Mouse (Mus musculus): ENCODE data around the gene Shld2. TPM values are rescaled to one million over a fixed set of nuclear protein-coding genes. Genes with fewer than 3 reads are reported as not detected.

The Shld2 gene
- polyA plus RNA-seq, 1 experiment: 2.6 TPM

DNA sequence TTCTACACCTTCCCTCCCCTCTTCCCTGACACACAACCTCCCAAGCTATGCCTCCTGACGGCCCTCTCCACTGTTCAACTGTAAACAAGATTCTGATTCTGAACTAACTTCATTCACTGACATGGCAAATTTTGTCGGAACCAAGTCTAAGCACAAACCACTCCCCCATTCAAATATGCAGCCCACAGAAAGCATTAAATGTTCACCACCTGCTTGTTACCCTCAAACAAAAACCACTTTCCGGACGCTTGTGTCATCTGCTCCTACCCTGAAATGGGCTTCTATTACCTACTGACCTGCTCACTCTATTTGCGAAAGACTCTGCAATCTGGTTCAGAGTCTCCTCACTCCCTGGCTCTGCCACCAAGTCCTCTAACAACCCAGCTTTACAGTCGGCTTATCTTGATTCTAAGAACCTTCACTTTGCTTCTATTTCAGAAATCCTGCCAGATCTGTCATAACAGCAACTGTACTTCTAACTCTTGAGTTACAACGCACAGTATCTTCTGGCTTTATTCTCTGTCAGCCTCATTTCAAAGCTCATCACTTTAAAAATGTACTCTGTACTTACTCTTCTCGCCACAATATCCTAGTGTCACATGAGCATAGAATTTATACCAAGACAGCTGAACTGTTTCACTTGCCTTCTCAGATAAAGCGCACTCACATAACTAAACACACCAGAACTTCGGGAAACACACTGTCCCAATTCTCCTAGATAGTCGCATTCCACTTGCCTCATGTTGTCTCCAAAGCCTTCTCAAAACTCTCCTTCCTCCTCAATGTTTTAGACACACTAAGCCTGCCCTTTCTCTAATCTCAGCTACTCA lies 11.2 kb downstream of the Shld2 start:
- no peaks in the 10 kb centered on the region for H3K79me2 ChIP-seq (ENCODE audit: control insufficient read depth, insufficient read depth)
- no peak overlapping the region for H3K4me3 ChIP-seq
- H3ac ChIP-seq (ENCODE audit: control insufficient read depth, insufficient read length): no peak overlapping the region
- no peaks in the 10 kb centered on the region for H3K36me3 ChIP-seq (ENCODE audit: control insufficient read depth, insufficient read depth)
- no peaks in the 10 kb centered on the region for H3K27me3 ChIP-seq (ENCODE audit: control insufficient read depth, insufficient read depth, insufficient read length)
- H3K4me2 ChIP-seq (ENCODE audit: low read depth): peak overlapping the region; percentile 77
- TF ChIP-seq MAX (IDR thresholded peaks at IDR 0.05; ENCODE audit: low read depth) (no peak), USF1 (IDR thresholded peaks at IDR 0.05; ENCODE audit: low read depth) (no peak), SRF (IDR thresholded peaks at IDR 0.05; ENCODE audit: control insufficient read depth, insufficient read length, low read depth) (no peak), MYOG (IDR thresholded peaks at IDR 0.05; ENCODE audit: control insufficient read depth in 1 of 3, insufficient read depth in 1 of 3, insufficient read length in 2 of 3, low read depth in 2 of 3) (no peak), REST (IDR thresholded peaks at IDR 0.05; ENCODE audit: insufficient read depth, insufficient read length) (no peak), POLR2AphosphoS2 (IDR thresholded peaks at IDR 0.05; ENCODE audit: insufficient read length, low read depth) (no peak), TCF3 (IDR thresholded peaks at IDR 0.05; ENCODE audit: insufficient read length, low read depth) (no peak), E2F4 (IDR thresholded peaks at IDR 0.05; ENCODE audit: insufficient read depth) (no peak), TCF12 (IDR thresholded peaks at IDR 0.05; ENCODE audit: insufficient read depth, poor library complexity, severe bottlenecking) (no peak), MYOD1 (IDR thresholded peaks at IDR 0.05; ENCODE audit: control insufficient read depth in 1 of 3, insufficient read length in 2 of 3, low read depth in 2 of 3) (peak in 2 of 3 experiments; percentile 16 to 50), POLR2A (IDR thresholded peaks at IDR 0.05; ENCODE audit: insufficient read length, low read depth) (no peak), CEBPB (IDR thresholded peaks at IDR 0.05; ENCODE audit: insufficient read depth, poor library complexity, severe bottlenecking) (peak; percentile 60; the same call in 1 of the 2 replicates)

GRCm38 (mm10) chr14:34297634-34298033 lies 12.7 kb downstream of the Shld2 start:
- no peaks in the 10 kb centered on the region for H3K27me3 ChIP-seq (ENCODE audit: control insufficient read depth, insufficient read depth, insufficient read length)
- peak overlapping the region; percentile 38 for H3K4me2 ChIP-seq (ENCODE audit: low read depth)
- TF ChIP-seq USF1 (IDR thresholded peaks at IDR 0.05; ENCODE audit: low read depth): no peak
- TF ChIP-seq POLR2A (IDR thresholded peaks at IDR 0.05; ENCODE audit: insufficient read length, low read depth): no peak
- no peak for TF ChIP-seq MAX (IDR thresholded peaks at IDR 0.05; ENCODE audit: low read depth)
- TF ChIP-seq MYOG (IDR thresholded peaks at IDR 0.05; ENCODE audit: control insufficient read depth in 1 of 3, insufficient read depth in 1 of 3, insufficient read length in 2 of 3, low read depth in 2 of 3): no peak
- no peak for TF ChIP-seq TCF12 (IDR thresholded peaks at IDR 0.05; ENCODE audit: insufficient read depth, poor library complexity, severe bottlenecking)
- no peak for TF ChIP-seq REST (IDR thresholded peaks at IDR 0.05; ENCODE audit: insufficient read depth, insufficient read length)
- TF ChIP-seq E2F4 (IDR thresholded peaks at IDR 0.05; ENCODE audit: insufficient read depth): no peak
- no peak for TF ChIP-seq SRF (IDR thresholded peaks at IDR 0.05; ENCODE audit: control insufficient read depth, insufficient read length, low read depth)
- TF ChIP-seq TCF3 (IDR thresholded peaks at IDR 0.05; ENCODE audit: insufficient read length, low read depth): no peak
- TF ChIP-seq POLR2AphosphoS2 (IDR thresholded peaks at IDR 0.05; ENCODE audit: insufficient read length, low read depth): no peak
- TF ChIP-seq MYOD1 (IDR thresholded peaks at IDR 0.05; ENCODE audit: control insufficient read depth in 1 of 3, insufficient read length in 2 of 3, low read depth in 2 of 3): no peak
- no peaks in the 10 kb centered on the region for H3K36me3 ChIP-seq (ENCODE audit: control insufficient read depth, insufficient read depth)
- H3ac ChIP-seq (ENCODE audit: control insufficient read depth, insufficient read length): no peak overlapping the region
- H3K79me2 ChIP-seq (ENCODE audit: control insufficient read depth, insufficient read depth): no peaks in the 10 kb centered on the region
- H3K4me3 ChIP-seq: no peak overlapping the region

DNA sequence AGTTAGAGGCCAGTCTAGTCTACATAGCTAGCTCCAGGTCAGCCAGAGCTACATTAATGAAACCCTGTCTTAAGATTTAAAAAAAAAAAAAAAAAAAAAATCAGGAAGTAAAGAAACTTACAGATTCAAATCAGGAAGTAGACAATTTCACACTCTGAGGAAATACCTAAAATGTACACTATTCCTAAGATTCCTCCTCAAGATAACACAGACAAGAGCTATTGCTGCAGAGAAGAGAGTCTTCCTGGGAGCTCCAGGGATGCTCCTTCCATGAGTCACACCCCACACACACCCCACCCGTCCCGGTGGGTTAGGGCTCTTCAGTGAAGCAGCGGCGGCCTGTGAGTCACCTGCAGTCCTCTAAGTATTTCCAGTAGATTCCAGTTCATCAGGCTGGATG lies 13.3 kb downstream of the Shld2 start:
- Histone ChIP-seq H3K36me3 (ENCODE audit: control insufficient read depth, insufficient read depth) (no peaks in the 10 kb centered on the region), H3K4me2 (ENCODE audit: low read depth) (peak overlapping the region; percentile 38), H3K79me2 (ENCODE audit: control insufficient read depth, insufficient read depth) (no peaks in the 10 kb centered on the region), H3K4me3 (no peak overlapping the region), H3ac (ENCODE audit: control insufficient read depth, insufficient read length) (no peak overlapping the region), H3K27me3 (ENCODE audit: control insufficient read depth, insufficient read depth, insufficient read length) (no peaks in the 10 kb centered on the region)
- no peak for TF ChIP-seq SRF (IDR thresholded peaks at IDR 0.05; ENCODE audit: control insufficient read depth, insufficient read length, low read depth)
- TF ChIP-seq TCF3 (IDR thresholded peaks at IDR 0.05; ENCODE audit: insufficient read length, low read depth): no peak
- no peak for TF ChIP-seq TCF12 (IDR thresholded peaks at IDR 0.05; ENCODE audit: insufficient read depth, poor library complexity, severe bottlenecking)
- no peak for TF ChIP-seq MAX (IDR thresholded peaks at IDR 0.05; ENCODE audit: low read depth)
- peak in 1 of 3 experiments; percentile 26 for TF ChIP-seq MYOD1 (IDR thresholded peaks at IDR 0.05; ENCODE audit: control insufficient read depth in 1 of 3, insufficient read length in 2 of 3, low read depth in 2 of 3)
- peak in 1 of 3 experiments; percentile 29 for TF ChIP-seq MYOG (IDR thresholded peaks at IDR 0.05; ENCODE audit: control insufficient read depth in 1 of 3, insufficient read depth in 1 of 3, insufficient read length in 2 of 3, low read depth in 2 of 3)
- TF ChIP-seq E2F4 (IDR thresholded peaks at IDR 0.05; ENCODE audit: insufficient read depth): no peak
- no peak for TF ChIP-seq REST (IDR thresholded peaks at IDR 0.05; ENCODE audit: insufficient read depth, insufficient read length)
- no peak for TF ChIP-seq POLR2A (IDR thresholded peaks at IDR 0.05; ENCODE audit: insufficient read length, low read depth)
- TF ChIP-seq CEBPB (IDR thresholded peaks at IDR 0.05; ENCODE audit: insufficient read depth, poor library complexity, severe bottlenecking): no peak

DNA sequence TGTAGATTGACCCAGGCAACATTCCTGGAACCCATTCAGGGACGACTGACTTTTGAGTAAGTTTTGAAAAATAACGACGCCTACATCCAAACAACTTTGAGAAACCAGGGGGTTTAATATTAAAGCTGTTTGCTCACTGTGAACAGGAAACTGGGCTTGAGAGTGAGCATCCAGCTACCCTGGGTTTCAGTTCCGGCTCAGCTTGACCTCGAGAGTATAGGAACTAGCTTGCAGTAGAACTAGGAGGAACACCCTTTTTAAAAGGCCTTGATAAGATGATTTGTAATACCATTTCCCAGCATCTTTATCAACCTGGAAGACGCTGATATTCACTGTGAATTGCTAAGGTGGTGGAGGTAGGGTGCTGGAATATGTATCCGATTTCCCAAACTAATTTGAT lies 13.9 kb downstream of the Shld2 start:
- no peak overlapping the region for H3ac ChIP-seq (ENCODE audit: control insufficient read depth, insufficient read length)
- no peak for TF ChIP-seq USF1 (IDR thresholded peaks at IDR 0.05; ENCODE audit: low read depth)
- no peak for TF ChIP-seq REST (IDR thresholded peaks at IDR 0.05; ENCODE audit: insufficient read depth, insufficient read length)
- no peak for TF ChIP-seq MYOD1 (IDR thresholded peaks at IDR 0.05; ENCODE audit: control insufficient read depth in 1 of 3, insufficient read length in 2 of 3, low read depth in 2 of 3)
- TF ChIP-seq POLR2A (IDR thresholded peaks at IDR 0.05; ENCODE audit: insufficient read length, low read depth): no peak
- no peak for TF ChIP-seq MYOG (IDR thresholded peaks at IDR 0.05; ENCODE audit: control insufficient read depth in 1 of 3, insufficient read depth in 1 of 3, insufficient read length in 2 of 3, low read depth in 2 of 3)
- no peak for TF ChIP-seq MAX (IDR thresholded peaks at IDR 0.05; ENCODE audit: low read depth)
- no peak for TF ChIP-seq TCF12 (IDR thresholded peaks at IDR 0.05; ENCODE audit: insufficient read depth, poor library complexity, severe bottlenecking)
- no peak for TF ChIP-seq TCF3 (IDR thresholded peaks at IDR 0.05; ENCODE audit: insufficient read length, low read depth)
- no peak for TF ChIP-seq CEBPB (IDR thresholded peaks at IDR 0.05; ENCODE audit: insufficient read depth, poor library complexity, severe bottlenecking)
- no peaks in the 10 kb centered on the region for H3K79me2 ChIP-seq (ENCODE audit: control insufficient read depth, insufficient read depth)
- H3K27me3 ChIP-seq (ENCODE audit: control insufficient read depth, insufficient read depth, insufficient read length): no peaks in the 10 kb centered on the region
- no peaks in the 10 kb centered on the region for H3K36me3 ChIP-seq (ENCODE audit: control insufficient read depth, insufficient read depth)
- H3K4me2 ChIP-seq (ENCODE audit: low read depth): no peak overlapping the region
- no peak overlapping the region for H3K4me3 ChIP-seq
